Comparison of ENCODE assay signal across 22 mouse cellular contexts in the genomic region with DNA sequence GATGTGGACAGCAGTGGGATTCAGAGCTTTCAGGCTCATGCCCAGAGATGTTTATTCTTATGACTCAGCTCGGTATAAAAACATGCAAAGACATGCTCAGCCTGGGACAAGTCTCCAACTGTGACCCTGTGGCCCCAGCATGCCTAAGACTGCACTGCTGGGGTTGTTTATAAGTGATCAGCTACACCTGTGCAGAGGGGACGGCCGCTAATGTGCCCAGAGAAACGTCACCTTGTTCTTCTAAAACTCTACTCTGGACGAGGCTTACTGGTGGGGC.
DNase-seq lines count a peak whose midpoint lies in the region; ATAC-seq and TF ChIP-seq lines count a peak whose summit lies in the region.
"Had no signal": no experiment of that assay in that cellular context is flagged by ENCODE, and none has a peak within 500 bp of the region (broad histone marks: within the 10 kb centered on the region; RNA-seq: fewer than 3 reads in every experiment).

No protein-coding gene starts in this region.

- 0 out of 2 replicates have a peak, but pooled peaks have one; percentile 15 for ATAC-seq in hindbrain, postnatal 0 days
- no peak for ATAC-seq in hindbrain, embryonic 11.5 days (ENCODE audit: low FRiP score)
- ATAC-seq: CD4-positive, CD25-positive, alpha-beta regulatory T cell, adult 4 months; intestine, embryonic 15.5 days; midbrain, embryonic 13.5 days; Patski had no signal

- no peak for TF ChIP-seq POLR2A in small intestine, adult 2 months (IDR thresholded peaks at IDR 0.05; ENCODE audit: low read depth, low read length)

- H3K27ac ChIP-seq in hindbrain, postnatal 0 days: no peak overlapping the region
- H3K27ac ChIP-seq in hindbrain, embryonic 11.5 days (ENCODE audit: low read depth, low read length): no peak overlapping the region
- peak overlapping the region; percentile 16; the same call in 1 of the 2 replicates for H3K27ac ChIP-seq in small intestine, adult 2 months (ENCODE audit: insufficient read depth, low read depth, low read length)
- H3K27ac ChIP-seq: forebrain, embryonic 10.5 days; hindbrain, embryonic 14.5 days; intestine, embryonic 15.5 days; kidney, postnatal 0 days; limb, embryonic 13.5 days; liver, embryonic 14.5 days; midbrain, embryonic 13.5 days; neural tube, embryonic 15.5 days had no signal

- 82% methylated on average over 5 of the region's 5 CpGs for WGBS in hindbrain, postnatal 0 days
- WGBS in hindbrain, embryonic 11.5 days: 86% methylated on average over 5 of the region's 5 CpGs
- 77% methylated on average over 5 of the region's 5 CpGs for WGBS in small intestine, adult 2 months

- H3K9me3 ChIP-seq in hindbrain, postnatal 0 days (ENCODE audit: low read length): no peaks in the 10 kb centered on the region
- H3K9me3 ChIP-seq in hindbrain, embryonic 11.5 days (ENCODE audit: control insufficient read depth, low read length): no peaks in the 10 kb centered on the region
- H3K9me3 ChIP-seq: forebrain, embryonic 10.5 days; intestine, embryonic 15.5 days; limb, embryonic 13.5 days; midbrain, embryonic 13.5 days; neural tube, embryonic 15.5 days had no signal

- DNase-seq in hindbrain, postnatal 0 days (ENCODE audit: low spot score): no peak
- DNase-seq in hindbrain, embryonic 11.5 days (ENCODE audit: low spot score): no peak
- DNase-seq in urinary bladder, postnatal 36 days (ENCODE audit: low spot score in 2 of 2): peak; percentile 38 to 52
- no peak for DNase-seq in urinary bladder, postnatal 25 days (ENCODE audit: low spot score)
- DNase-seq in natural killer cell, adult 2 months (ENCODE audit: low spot score in 2 of 2): no peak
- DNase-seq in testis, postnatal 10 days (ENCODE audit: low spot score): no peak
- DNase-seq: adrenal gland, postnatal 10 days; cerebellum, postnatal 10 days; gastrocnemius, postnatal 10 days; right cerebral cortex, postnatal 14 days; thymus, postnatal 14 days had no signal

- TF ChIP-seq CTCF in hindbrain, postnatal 0 days (IDR thresholded peaks at IDR 0.05; ENCODE audit: low read depth): no peak
- no peak for TF ChIP-seq CTCF in small intestine, adult 2 months (IDR thresholded peaks at IDR 0.05; ENCODE audit: extremely low read depth, insufficient read length, insufficient replicate concordance, low read depth, low read length)

- no peaks in the 10 kb centered on the region for H3K4me1 ChIP-seq in hindbrain, postnatal 0 days (ENCODE audit: insufficient read depth, low read length)
- no peaks in the 10 kb centered on the region for H3K4me1 ChIP-seq in hindbrain, embryonic 11.5 days (replicated peaks; ENCODE audit: control insufficient read depth, insufficient read depth, low read length)
- H3K4me1 ChIP-seq in small intestine, adult 2 months (ENCODE audit: control insufficient read depth, insufficient read depth, insufficient read length, low read length): peaks cover 2% of the 10 kb centered on the region; the same call in 1 of the 2 replicates
- H3K4me1 ChIP-seq: forebrain, embryonic 10.5 days had no signal

- no peak overlapping the region for H3K4me2 ChIP-seq in hindbrain, postnatal 0 days (ENCODE audit: low read depth, low read length)
- no peak overlapping the region for H3K4me2 ChIP-seq in hindbrain, embryonic 11.5 days (replicated peaks; ENCODE audit: low read depth, low read length)
- H3K4me2 ChIP-seq: hindbrain, embryonic 14.5 days; intestine, embryonic 15.5 days; limb, embryonic 13.5 days; midbrain, embryonic 13.5 days; neural tube, embryonic 15.5 days had no signal

- no peaks in the 10 kb centered on the region for H3K27me3 ChIP-seq in hindbrain, postnatal 0 days (ENCODE audit: insufficient read depth, low read length)
- H3K27me3 ChIP-seq in hindbrain, embryonic 11.5 days (ENCODE audit: control insufficient read depth, insufficient read depth, low read length): no peaks in the 10 kb centered on the region
- no peaks in the 10 kb centered on the region for H3K27me3 ChIP-seq in small intestine, adult 2 months (ENCODE audit: control insufficient read depth, insufficient read depth, low read length)
- H3K27me3 ChIP-seq: intestine, embryonic 15.5 days; limb, embryonic 13.5 days; midbrain, embryonic 13.5 days; neural tube, embryonic 15.5 days; Patski had no signal

- no peak overlapping the region for H3K9ac ChIP-seq in hindbrain, postnatal 0 days (replicated peaks; ENCODE audit: low read length)
- no peak overlapping the region for H3K9ac ChIP-seq in hindbrain, embryonic 11.5 days (ENCODE audit: low read depth, low read length)
- H3K9ac ChIP-seq: hindbrain, embryonic 14.5 days; intestine, embryonic 15.5 days; limb, embryonic 13.5 days; liver, embryonic 14.5 days; midbrain, embryonic 13.5 days; neural tube, embryonic 15.5 days had no signal

- H3K4me3 ChIP-seq in hindbrain, postnatal 0 days (ENCODE audit: low read length): no peak overlapping the region
- H3K4me3 ChIP-seq in hindbrain, embryonic 11.5 days (ENCODE audit: low read depth, low read length): no peak overlapping the region
- no peak overlapping the region for H3K4me3 ChIP-seq in small intestine, adult 2 months (ENCODE audit: low read depth, low read length)
- H3K4me3 ChIP-seq: forebrain, embryonic 10.5 days; intestine, embryonic 15.5 days; limb, embryonic 13.5 days; midbrain, embryonic 13.5 days; neural tube, embryonic 15.5 days had no signal

- H3K36me3 ChIP-seq in hindbrain, postnatal 0 days (ENCODE audit: insufficient read depth, low read length): no peaks in the 10 kb centered on the region
- H3K36me3 ChIP-seq in hindbrain, embryonic 11.5 days (ENCODE audit: control insufficient read depth, insufficient read depth, low read length): no peaks in the 10 kb centered on the region
- no peaks in the 10 kb centered on the region for H3K36me3 ChIP-seq in small intestine, adult 2 months (ENCODE audit: control insufficient read depth, insufficient read depth, low read length)
- H3K36me3 ChIP-seq: forebrain, embryonic 10.5 days; intestine, embryonic 15.5 days; limb, embryonic 13.5 days; midbrain, embryonic 13.5 days; neural tube, embryonic 15.5 days had no signal

Comparison
In these comparisons a context has a peak if more than half of its experiments do, and no peak if none do; other contexts are left out.
1. DNase-seq: peak in urinary bladder, postnatal 36 days (2 of 2); none in hindbrain, postnatal 0 days (single experiment), hindbrain, embryonic 11.5 days (single experiment), urinary bladder, postnatal 25 days (single experiment), natural killer cell, adult 2 months (0 of 2) and testis, postnatal 10 days (single experiment).